Mouse (Mus musculus): Measurements from ENCODE around the gene Usp46.
"Not testable (repeated sequence)": the region's sequence is repeated elsewhere in the genome, so short reads cannot be mapped to it uniquely, and the experiment has no call there.

Usp46 gene

DNA sequence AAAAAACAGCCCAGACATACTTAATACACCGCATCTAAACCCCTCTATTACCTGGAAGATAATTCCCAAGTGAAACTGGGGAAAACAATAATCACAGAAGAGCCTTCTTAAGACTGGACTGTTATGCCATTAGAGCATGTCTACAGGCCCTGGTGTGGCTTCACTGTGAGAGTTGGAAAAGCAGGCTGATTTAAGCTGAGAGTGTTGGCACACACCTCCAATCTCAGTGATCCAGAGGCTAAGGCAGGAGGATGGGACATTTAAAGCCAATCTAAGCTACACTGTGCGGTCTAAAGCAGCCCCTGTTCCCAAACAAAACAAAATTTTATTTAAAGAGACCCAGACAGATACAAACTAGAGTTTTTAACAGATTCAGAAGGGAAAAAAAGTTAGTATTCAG is 62.3 kb downstream of the Usp46 start:
- ChIA-PET CTCF (no interaction called here), POLR2A (interaction anchor here in 2 of 4 experiments (0.6 to 1.1 kb wide), 2 partner anchors 12 to 63 kb away, joined by 4 to 8 read pairs; no protein-coding TSS in a partner anchor)

DNA sequence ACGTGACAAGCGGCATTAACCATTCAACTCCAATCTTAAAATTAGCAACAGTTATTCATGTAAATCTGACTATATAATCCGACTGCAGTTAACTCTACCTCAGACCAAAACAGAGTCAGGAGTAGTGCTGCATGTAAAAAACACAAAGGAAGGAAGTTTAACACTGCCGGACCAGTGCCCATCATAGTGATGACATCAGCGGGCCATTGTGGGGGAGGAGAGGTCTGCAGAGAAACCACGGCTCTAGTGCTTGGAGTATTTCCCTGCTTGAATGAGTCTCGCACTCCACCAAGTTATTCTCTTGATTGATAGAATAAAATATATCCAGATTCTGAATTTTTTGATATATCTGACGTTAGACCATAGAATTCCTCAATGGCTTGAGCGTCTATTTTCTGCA is 66.5 kb downstream of the Usp46 start:
- POLR2A ChIA-PET, result interaction anchor here in 1 of 4 experiments (0.7 to 1.3 kb wide), 2 partner anchors 13 to 76 kb away, joined by 3 to 4 read pairs; no protein-coding TSS in a partner anchor

DNA sequence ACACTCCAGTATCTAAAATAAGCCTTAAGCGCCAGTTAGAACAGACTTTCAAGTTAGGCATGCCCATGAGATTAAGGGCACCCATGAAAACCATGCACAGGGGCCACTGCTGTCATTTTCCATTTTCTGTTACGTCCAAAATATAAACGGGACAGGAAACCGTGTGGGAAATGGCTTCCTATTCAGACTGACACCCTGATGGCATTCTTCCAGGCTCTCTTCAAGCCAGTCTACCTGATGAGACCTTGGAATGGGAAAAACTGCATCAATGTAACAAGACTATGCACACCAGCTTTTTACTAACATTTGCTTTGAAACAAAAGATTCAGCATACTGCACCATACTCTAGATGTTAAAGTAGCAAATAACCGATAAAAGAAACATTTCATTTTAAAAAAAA is 69.3 kb downstream of the Usp46 start:
- ChIA-PET CTCF (interaction anchor here in 1 of 4 experiments (1.0 kb wide), 1 partner anchor 284 kb away, joined by 3 read pairs; no protein-coding TSS in a partner anchor), POLR2A (interaction anchor here in 3 of 4 experiments (0.7 to 1.0 kb wide), 6 partner anchors 14 to 267 kb away, joined by 3 to 5 read pairs (median 4); no protein-coding TSS in a partner anchor)

More for the DNA sequence above, 66.5 kb downstream of the Usp46 start:
- CTCF ChIA-PET, result interaction anchor here in 1 of 4 experiments (0.6 kb wide), 1 partner anchor 49 kb away, joined by 3 read pairs; no protein-coding TSS in a partner anchor

DNA sequence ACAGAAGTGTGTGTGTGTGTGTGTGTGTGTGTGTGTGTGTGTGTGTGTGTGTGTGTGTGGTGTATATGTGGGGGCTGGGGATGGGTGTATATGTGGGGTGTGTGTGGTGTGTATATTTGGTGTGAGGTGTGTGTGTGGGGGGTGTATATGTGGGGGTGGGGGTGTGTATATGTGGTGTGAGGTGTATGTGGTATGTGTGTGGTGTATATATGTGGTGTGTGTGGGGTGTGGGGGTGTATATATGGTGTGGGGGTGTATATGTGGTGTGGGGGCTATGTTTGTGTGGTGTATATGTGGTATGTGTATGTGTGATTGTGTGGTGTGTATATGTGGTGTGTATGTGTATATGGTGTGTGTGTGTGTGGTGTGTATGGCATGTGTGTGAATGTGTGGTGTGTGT is 73.4 kb downstream of the Usp46 start:
- CTCF ChIA-PET, result interaction anchor here in 2 of 4 experiments (1.1 to 2.6 kb wide), 4 partner anchors 13 to 289 kb away, joined by 3 to 18 read pairs (median 8); no protein-coding TSS in a partner anchor
- POLR2A ChIA-PET, result interaction anchor here in 2 of 4 experiments (0.9 to 2.4 kb wide), 5 partner anchors 10 to 98 kb away, joined by 3 to 11 read pairs (median 6); no protein-coding TSS in a partner anchor

DNA sequence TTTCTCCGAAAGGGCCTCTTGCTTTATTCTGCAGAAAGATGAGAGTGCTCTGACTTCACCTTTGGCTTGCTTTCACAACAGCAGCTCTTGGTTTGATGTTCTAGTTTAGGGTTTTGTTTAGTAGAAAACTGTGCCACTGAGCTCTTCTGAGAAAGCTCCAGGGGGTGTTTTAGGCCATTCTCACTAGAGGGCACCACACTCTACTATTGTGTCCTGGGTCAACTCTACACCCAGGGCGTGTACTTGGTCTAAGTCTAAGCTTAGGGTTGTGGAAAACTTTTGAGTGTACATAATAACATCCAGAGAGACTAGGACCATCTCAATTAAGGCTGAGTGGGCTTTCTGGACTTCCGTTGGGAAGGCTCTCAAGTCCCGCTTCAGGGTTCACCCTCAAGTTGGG is 74.7 kb downstream of the Usp46 start:
- POLR2A ChIA-PET, result interaction anchor here in 3 of 4 experiments (0.6 to 2.4 kb wide), 15 partner anchors 11 to 299 kb away, joined by 3 to 11 read pairs (median 4); no protein-coding TSS in a partner anchor
- CTCF ChIA-PET, result interaction anchor here (0.5 to 2.6 kb wide), 33 partner anchors 14 to 298 kb away, joined by 3 to 24 read pairs (median 5); no protein-coding TSS in a partner anchor

DNA sequence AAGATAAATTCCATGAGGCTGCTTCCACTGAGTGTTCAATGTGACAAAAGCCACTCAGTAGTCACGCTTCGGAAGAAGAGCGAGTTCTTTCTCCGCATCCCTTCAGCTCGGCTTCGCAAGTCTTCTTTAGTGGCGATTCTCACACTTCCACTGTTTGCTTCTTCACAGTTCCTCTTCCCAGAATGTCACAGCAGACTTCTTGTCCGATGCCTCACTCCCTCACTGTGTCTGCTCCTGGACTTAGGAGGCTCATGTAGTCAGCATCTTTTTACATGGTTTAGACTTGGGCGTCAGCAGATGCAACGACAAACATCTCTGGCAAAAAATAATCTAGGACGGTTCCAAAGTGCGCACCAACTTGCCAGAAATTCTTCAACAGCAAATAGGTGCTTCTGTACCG is 75.9 kb downstream of the Usp46 start:
- CTCF ChIA-PET, result no interaction called here

DNA sequence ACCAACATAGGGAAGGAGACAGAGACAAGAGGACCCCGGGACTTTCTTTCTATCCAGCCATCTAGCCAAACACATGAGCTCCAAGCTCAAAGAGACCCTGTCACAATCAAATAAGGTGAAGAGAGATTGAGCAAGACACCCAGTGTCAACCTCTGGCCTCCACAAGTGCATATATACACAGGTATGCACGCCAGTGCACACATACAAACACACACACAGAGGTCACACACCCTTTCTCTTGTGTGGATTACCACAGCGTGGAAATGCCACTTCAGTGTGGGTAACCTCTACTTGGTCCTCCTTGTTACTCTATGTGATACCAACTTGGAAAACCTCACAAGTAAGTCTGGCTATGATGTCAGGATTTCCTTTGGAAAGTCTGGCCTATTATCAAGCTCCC is 78.7 kb downstream of the Usp46 start:
- ChIA-PET POLR2A (interaction anchor here in 1 of 4 experiments (0.6 to 1.4 kb wide), 5 partner anchors 71 to 247 kb away, joined by 3 to 4 read pairs (median 3); no protein-coding TSS in a partner anchor), CTCF (interaction anchor here in 1 of 4 experiments (0.6 kb wide), 1 partner anchor 11 kb away, joined by 4 read pairs; no protein-coding TSS in a partner anchor)

More for the DNA sequence above, 75.9 kb downstream of the Usp46 start:
- POLR2A ChIA-PET, result interaction anchor here in 2 of 4 experiments (1.1 to 1.3 kb wide), 3 partner anchors 56 to 101 kb away, joined by 3 to 5 read pairs (median 3); no protein-coding TSS in a partner anchor

DNA sequence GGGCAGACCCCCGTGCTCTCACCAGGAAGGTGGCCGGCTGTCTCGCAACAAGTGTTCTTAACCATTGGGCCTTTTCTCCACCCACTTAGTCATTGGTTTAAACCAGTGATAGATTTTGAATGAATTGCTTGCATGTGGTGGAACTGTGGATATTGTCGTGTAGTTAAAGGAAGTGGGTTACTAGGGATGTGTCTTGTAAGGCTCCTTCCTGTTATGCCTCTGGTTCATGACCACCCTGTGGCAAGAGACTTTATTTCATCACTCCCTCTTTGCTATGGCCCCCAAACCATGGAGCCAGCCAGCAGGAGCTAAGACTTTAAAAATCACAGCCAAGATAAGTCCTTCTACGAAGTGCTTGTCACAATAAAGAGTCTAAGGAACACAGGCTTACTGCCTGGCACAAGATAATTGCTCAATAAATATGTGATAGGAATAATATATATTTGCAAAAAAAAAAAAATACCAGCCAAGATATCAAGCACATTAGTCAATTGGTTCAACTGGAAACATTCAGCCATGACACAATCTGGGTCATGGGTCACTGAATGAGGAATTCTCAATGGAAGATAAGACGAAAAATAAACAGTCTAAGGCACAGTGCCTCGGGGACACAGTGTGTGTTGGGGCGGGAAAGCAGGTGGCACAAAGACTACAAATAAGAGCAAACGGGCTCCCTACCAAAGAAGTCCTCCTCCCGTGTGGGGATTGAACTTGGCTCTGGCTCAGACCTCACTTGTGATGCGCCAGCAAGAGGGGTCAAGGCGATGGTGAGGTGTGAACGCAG is 80.3 kb downstream of the Usp46 start:
- ChIA-PET POLR2A (interaction anchor here in 2 of 4 experiments (0.7 to 1.2 kb wide), 3 partner anchors 90 to 293 kb away, joined by 3 read pairs; no protein-coding TSS in a partner anchor), CTCF (no interaction called here)

DNA sequence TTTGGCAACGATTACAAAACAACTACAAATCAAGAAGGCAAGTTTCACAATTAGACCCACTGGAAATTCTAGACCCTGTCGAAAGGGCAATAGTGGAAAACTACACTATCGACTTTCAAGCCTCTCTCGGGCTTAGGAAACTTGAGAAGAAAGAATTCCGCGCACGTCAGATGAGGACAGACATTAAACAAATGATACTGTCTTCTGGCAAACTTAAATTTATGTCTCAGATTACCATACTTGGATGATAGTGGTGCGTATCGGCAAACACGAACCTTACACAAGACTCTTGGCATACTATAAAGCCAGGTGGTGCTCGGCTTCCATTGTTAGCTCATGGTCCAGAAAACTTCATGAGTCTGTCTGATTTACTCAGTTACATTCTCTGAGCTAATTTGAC is 90.8 kb downstream of the Usp46 start:
- POLR2A ChIA-PET, result no interaction called here
- CTCF ChIA-PET, result no interaction called here

DNA sequence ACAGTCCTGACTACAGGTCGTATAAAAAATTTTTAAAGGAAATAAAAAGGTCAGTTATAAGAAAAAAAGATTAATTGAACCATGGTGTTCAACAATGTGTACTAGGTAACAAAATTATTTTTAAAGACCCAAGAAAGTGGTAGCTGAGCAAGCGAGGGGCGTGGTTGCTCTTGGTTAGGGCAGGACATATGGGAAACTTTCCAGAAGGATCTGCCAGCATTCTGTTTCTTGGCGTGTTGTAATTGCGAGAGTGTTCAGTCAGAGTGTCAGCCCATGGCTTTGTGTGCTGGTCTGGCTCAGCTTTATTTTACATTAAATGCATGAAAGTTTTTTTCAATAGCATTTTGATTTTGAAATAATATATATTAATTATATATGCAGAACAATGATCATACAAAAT is 96.5 kb downstream of the Usp46 start:
- POLR2A ChIA-PET, result interaction anchor here in 2 of 4 experiments (0.6 to 1.5 kb wide), 2 partner anchors 14 to 647 kb away, joined by 4 read pairs; no protein-coding TSS in a partner anchor
- CTCF ChIA-PET, result no interaction called here

DNA sequence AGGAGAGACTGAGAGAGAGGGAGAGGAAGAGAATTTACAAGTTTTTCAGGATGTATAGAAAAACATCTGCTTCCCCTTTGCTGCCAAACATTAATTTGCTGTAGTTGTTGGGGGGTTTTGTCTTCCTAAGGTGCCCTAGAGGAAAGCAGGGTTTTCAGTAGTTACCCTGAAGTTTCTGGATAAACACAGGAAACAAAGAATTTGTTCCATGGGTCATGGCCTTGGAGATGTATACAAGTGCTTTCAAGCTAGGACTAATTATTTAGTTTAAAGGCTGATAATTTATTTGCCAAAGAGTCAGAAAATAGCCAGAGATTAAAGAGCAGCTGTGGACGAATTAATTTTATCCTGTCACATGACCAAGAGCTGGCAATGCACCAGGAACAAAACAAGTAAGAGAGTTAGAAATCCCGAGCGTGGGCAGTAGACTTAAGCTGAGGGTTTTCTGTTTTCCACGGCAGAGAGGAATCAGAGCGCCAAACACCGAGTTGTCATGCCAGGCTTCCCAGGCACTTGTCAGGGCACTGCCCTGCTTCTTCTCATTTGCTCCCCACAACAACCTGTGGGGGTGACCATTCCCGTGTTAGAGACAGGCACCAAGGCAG is 98.1 kb downstream of the Usp46 start:
- CTCF ChIA-PET, result no interaction called here
- POLR2A ChIA-PET, result interaction anchor here in 2 of 4 experiments (0.6 to 1.5 kb wide), 3 partner anchors 12 to 123 kb away, joined by 3 to 7 read pairs (median 4); no protein-coding TSS in a partner anchor

DNA sequence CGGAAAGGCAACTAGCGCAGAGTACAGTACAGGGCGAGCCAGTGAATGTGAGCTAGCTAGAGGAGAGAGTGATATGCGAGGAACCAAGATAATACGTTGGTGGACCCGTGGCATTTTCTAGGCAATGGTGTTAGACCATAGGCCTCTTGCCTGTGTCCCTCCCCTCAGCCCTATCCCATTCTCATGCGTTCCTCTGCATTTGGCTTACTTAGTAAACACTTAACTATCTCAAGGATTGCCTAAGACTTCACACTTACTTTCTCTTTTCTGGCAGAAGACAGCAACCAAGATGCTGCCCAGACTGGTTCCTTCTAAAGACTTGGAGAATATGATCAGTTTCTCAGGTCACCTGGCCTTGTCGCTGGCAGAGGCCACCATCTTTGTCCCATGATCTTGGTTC is 98.9 kb downstream of the Usp46 start:
- ChIA-PET POLR2A (interaction anchor here in 1 of 4 experiments (0.5 kb wide), 1 partner anchor 12 kb away, joined by 3 read pairs; no protein-coding TSS in a partner anchor), CTCF (interaction anchor here in 1 of 4 experiments (0.5 kb wide), 1 partner anchor 115 kb away, joined by 3 read pairs; no protein-coding TSS in a partner anchor)

DNA sequence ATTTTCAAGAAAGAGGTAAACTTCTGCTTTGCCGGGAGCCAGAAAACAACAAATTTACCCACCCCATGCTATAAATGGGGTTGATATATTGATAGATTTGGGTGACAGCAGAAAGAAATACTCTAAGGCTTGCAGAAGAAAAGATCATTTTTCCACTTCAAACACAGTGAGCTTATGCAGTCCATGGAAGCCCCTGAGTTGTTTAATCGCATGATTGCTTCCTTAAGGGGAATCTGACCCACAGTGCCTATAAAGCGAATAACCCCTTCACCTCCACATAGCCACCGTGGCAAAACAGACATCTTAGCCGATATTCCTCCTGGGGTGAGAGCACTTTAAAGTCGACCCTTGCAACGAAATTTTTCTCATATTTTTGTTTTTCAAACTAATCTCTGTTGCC is 108.5 kb downstream of the Usp46 start:
- ChIA-PET POLR2A (interaction anchor here in 2 of 4 experiments (0.5 to 3.5 kb wide), 3 partner anchors 13 to 305 kb away, joined by 3 to 11 read pairs (median 4); no protein-coding TSS in a partner anchor), CTCF (no interaction called here)

DNA sequence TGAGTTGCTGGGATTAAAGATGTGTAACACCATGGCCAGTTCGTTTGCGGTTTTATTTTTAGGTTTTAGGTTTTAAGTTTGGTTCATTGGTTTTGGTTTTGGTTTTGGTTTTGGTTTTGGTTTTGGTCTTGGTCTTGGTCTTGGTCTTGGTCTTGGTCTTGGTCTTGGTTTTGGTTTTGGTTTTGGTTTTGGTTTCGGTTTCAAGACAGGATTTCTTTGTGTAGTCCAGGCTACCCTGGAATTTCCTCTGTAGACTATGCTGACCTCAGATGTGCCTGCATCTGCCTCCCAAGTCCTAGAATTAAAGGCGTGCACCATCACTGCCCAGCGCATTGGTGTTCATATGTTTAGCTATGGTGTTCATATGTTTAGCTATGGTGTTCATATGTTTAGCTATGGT is 109.6 kb downstream of the Usp46 start:
- POLR2A ChIA-PET, result interaction anchor here in 2 of 4 experiments (1.5 to 3.5 kb wide), 4 partner anchors 10 to 12 kb away, joined by 4 to 11 read pairs (median 8); no protein-coding TSS in a partner anchor
- CTCF ChIA-PET, result not testable (repeated sequence)

DNA sequence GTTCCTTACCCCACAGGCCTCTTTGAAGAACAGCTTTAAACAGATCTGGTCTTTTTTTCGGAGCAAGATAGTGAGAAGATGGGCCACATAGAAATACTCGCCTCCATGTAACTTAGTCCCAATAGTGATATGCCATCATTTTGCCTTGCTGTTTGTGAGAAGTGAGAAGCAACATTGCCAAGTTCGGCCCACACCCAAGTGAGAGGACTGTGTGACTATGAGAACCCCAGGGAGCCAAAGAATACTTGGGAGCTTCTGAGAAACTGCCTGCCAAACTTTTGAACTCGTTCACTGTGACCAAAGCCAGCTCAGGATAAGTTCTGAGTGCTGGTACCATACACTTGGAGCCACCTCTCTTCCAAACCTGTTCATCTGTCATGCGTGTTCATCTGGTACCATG is 110.1 kb downstream of the Usp46 start:
- ChIA-PET CTCF (no interaction called here), POLR2A (interaction anchor here in 2 of 4 experiments (1.0 to 3.5 kb wide), 5 partner anchors 9 to 136 kb away, joined by 3 to 11 read pairs (median 4); no protein-coding TSS in a partner anchor)

DNA sequence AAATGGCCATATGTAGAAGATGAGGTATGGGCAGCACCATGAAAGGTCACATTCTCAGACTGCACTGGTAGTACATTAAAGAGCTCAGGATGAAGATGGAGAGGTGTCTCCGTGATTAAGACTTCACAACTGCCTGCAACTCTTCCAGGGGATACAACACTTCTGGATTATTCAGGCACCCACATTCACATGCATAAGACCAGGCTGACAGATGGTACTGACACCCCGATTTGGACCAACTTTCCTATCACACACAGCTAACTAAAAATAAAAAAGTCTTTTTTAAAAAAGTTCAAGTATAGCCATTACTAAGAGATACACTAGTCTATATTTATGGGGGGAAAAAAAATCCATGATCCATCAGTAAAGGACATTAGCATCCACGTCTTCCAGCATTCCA is 112.5 kb downstream of the Usp46 start:
- POLR2A ChIA-PET, result interaction anchor here in 1 of 4 experiments (1.5 kb wide), 1 partner anchor 100 kb away, joined by 4 read pairs; no protein-coding TSS in a partner anchor
- CTCF ChIA-PET, result interaction anchor here in 1 of 4 experiments (1.8 kb wide), 1 partner anchor 101 kb away, joined by 4 read pairs; no protein-coding TSS in a partner anchor

DNA sequence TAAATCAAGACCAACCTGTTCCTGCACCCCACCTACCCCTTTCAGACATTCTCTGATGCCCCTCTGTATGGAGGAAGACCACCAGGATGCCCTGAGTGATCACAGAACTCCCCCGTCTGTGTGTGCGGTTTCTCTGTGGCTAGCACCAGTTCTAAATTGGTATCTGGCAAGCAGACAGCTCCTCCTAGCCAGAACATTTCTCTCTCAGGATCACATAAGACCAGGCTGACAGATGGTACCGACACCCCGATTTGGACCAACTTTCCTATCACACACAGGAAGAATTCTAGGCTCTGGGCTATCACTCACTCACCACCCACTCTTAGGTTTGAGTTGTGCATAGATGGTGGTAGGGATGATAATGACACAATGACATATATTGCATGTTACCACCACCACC is 113.2 kb downstream of the Usp46 start:
- ChIA-PET CTCF (no interaction called here), POLR2A (no interaction called here)

DNA sequence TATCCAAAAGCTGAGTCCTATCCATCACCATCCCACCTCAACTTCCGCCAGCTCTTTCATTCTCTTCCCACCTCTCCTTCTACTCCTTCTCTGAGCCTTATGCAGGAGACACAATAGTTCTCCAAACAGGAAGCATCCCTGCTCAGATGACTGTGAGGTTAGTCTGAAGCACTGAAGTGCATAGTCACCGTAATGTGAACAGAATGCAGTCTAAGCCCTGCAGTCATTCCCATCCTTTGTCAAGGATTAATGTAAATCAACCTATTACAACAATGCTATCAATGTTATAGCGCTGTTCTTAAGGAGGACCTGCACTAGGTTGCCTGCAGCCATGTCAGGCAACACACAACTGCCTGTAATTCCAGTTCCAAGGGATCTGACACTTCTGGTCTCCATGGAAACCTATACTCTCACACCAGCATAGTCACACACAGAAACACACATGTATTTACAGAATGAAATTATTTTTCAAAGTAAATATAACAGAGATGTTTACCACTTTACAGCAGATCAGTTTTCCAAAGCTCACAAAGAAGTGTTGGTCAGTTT is 115.1 kb downstream of the Usp46 start:
- POLR2A ChIA-PET, result interaction anchor here in 3 of 4 experiments (0.6 to 2.7 kb wide), 7 partner anchors 8 to 140 kb away, joined by 3 to 11 read pairs (median 6); no protein-coding TSS in a partner anchor
- CTCF ChIA-PET, result no interaction called here
